Mouse (Mus musculus) common myeloid progenitor, adult 5-6 weeks (primary cell): Measurements from ENCODE around the gene Rell1. TPM values are rescaled to one million over a fixed set of nuclear protein-coding genes. Genes with fewer than 3 reads are reported as not detected.
"Not testable (repeated sequence)": the region's sequence is repeated elsewhere in the genome, so short reads cannot be mapped to it uniquely, and the experiment has no call there.

Experiments used
- ATAC-seq: replicated peaks from 2 replicates; pipeline ENCODE4 v1.8.0; 2016; ENCODE audit warnings: low read depth, mild to moderate bottlenecking, moderate TSS enrichment, inconsistent platforms; ENCODE audit not compliant: poor library complexity, severe bottlenecking
- total RNA-seq: library from RNA; stranded (forward); fragments of 200-1000, 187-1606 nt; gene quantifications from 2 replicates; pipeline ENCODE4 v1.2.3, GENCODE M21; 2017

Gene Rell1
- total RNA-seq, 1 experiment from 2014 or later, result 11.5 TPM

DNA sequence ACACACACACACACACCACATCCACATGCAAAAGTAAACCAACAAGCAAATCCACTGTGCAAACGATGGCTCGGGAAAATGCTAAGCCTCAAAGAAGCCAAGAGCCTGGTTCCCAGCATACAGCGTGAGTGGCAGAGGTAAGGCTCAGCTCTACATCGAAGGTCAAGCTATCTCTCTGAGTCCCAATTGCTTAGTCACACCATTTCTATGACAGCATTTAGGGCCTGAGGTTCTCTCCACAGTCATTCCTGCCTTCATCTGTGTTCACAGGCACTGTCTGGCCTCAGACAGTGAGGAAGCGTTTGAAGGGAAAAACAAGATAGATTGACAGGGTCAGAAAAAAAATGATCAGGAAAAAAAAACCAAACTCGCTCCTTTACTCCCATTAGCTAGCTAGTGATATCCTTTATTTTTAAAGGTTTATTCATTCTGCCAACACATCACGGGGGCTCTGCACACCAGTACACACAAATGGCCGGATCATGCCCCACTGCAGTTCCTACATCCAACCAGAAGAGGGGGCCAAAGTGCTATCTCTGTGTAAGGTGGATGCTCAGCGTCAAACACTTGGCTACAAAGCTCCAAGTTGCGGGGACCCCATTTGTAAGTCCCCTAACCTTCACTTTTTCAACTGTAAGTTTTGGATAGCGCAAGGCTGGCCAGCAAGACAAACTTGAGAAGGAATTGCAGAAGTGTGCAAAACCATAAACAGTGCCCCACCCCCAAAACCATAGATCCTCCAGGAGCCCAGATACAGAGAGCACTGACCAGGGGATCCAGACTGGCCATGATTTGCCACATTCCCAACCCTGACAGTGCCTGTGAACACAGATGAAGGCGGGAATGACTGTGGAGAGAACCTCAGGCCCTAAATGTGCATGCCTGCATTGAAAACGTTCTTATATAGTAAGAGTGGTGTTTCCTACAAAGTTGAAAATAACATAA is 62.3 kb downstream of the Rell1 start:
- peak; percentile 97 for ATAC-seq

DNA sequence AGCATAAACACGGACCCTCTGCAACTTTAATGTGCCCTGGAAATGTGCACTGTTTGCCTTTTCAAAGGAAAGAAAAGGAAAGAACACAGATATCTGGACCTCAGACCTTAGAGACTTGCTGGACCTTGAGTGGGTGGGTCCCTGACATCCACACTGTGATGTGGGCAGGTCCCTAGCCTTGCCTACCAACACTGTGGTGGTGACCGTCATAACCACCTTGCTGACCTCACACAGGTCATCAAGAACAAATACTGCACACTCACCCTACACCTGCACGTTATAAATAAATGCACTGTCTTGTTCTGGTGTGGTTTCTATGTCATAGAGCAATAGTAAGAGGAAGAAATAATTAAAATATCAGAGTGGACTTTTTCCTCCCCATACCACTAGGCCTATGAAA is 65.4 kb downstream of the Rell1 start:
- ATAC-seq, result no peak

DNA sequence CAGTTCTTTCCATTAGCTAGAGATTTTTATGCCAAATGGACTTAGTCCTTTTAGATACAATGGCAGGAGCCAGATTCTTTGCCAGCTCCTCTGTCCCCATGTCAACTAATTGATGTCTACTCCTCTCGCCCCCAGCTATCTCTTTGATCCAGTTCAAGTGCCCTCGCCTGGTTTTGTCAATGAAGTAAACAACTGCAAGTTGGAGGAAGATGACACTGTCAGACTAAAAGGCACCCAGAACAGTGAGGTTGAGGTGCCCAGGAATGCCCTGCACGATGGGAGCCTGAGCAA is 70.9 kb downstream of the Rell1 start:
- no peak for ATAC-seq

DNA sequence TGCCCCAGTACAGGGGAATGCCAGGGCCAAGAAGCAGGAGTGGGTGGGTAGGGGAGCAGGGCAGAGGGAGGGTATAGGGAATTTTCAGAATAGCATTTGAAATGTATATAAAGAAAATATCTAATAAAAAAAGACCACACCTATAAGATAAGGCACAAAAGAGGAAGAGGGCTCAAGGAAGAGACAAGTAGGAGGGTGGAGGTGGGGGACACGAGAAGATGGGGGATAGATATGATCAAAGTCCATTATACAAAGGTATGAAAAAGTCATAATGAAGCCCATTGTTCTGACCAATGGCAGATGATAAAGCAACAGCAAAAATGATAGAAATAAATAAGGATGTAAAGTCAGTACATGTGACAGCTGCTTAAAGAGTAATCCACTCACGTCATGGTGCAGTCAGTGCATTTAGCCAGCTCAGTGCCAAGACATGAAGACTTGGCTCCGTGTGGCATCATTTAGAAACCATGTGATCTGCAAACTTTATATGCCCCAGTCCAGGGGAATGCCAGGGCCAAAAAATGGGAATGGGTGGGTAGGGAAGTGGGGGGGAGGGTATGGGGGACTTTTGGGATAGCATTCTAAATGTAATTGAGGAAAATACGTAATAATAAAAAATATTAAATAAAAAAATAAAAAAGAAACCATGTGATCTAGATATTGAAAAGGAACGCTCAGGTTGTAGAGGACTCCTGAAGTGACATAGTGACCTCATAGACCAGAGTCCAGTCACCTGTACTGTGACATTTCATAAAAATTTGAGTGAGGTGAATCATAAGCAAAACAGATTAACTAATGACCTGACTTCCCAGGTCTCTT is 71.5 kb downstream of the Rell1 start:
- not testable (repeated sequence) for ATAC-seq

DNA sequence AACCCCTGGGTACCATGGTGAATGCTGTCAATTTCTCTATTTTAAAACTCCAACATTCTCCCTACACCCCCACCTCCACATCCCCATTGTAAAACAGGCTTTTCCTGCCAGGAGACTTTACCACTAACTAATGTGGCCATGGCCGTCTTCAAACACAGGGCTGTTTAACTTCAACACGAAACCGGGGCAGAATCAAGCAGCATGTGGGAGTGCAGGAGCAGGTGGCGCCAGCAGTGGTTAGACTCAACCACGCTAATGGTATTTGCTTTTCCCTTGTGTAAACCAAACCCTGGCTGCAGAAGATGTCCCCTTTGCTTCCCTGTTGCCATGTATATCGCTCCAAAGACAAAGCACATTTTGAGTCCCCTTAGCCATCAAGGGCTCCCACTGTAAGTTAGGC is 76.8 kb downstream of the Rell1 start:
- ATAC-seq, result no peak

DNA sequence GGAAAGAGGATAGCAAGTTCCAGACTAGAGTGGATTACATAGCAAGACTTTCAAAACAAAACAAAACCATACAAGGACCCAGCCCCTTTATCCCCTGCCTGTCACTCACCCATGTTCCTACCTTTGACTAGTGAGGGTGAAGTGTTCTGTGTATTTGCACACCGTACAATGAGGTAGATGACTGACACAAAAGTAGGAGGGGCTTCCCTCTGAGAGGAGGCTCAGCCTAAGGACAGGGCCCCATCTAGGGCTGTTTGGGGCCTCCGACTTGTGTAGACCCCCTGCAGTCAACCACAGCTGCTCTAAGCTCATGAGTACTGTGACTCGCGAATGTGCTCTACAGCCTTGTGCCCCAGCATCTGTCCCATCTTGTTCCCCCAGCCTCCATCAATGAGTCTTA is 77.5 kb downstream of the Rell1 start:
- no peak for ATAC-seq

DNA sequence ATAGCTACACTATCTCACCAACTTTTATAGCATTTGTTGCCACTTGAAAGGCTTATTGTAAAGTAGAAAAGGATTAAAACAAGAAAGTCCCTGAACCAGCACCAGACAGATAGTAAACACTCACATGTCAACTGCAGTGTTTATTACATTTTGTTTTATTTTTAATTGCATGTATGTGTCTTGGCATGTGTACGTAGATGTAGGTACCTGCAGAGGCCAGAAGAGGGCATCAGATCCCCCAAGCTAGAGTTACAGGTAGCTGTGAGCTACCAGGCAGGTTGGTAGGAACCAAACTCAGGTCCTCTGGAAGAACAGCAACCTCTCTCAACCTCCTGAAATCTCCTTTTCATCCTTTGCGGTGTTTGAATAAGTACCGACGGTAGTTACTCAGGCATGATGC is 81.6 kb downstream of the Rell1 start:
- peak; percentile 45 for ATAC-seq

DNA sequence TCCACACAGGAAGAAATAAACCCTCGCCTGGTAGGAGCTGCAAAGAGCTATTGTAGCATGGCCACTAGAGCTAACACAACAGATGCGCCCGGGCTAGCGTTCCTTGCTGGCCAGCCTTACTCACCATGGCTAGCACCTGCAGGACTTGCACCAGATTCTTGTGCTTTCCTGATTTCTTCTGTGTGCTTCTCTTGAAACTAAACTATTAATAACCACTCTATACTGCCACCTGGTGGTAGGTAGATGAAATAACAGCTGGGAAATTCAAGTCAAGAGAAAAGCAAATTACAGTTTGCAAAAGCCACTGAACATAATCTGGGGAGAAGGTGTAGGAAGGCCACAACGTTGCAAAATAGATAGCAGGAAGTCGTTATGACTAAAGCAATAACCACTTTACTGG is 82.0 kb downstream of the Rell1 start:
- peak; percentile 83 for ATAC-seq

DNA sequence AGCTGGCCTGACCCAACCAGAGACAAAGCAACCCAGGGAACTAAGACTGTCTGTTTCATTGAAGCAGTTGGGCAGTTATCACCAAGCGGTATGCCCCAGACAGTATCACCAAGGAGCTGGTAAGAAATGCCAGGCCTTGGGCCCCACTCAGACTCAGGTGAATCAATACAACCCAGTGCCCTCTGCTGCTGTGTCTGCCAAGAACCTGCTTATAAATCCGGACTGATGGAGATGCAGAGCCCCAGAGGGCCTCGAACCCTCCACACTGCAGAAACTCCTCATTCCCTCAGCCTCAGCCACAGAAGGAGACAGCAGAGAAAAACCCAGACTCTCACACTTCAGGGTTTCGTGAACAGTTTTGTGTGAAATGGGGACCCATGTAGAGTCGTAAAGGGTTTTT is 82.4 kb downstream of the Rell1 start:
- ATAC-seq, result no peak

DNA sequence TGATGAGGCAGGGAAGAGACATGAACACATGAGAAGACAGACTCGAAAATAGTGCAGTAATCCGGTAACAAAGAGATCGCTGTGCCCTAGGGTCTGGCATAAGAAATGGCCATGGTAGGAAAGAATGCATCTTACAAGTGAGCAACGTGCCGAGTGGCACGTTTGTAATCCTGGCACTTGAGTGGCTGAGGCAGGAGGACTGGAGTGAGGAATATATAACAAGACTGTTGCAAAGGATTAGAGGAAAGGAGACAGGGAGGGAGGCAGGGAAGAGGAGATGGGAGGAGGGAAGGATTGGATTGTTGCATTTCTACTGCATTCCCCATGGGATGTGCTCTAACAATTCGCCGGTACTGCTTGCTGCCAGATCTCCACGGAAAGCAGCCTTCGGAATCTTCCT is 89.7 kb downstream of the Rell1 start:
- no peak for ATAC-seq

DNA sequence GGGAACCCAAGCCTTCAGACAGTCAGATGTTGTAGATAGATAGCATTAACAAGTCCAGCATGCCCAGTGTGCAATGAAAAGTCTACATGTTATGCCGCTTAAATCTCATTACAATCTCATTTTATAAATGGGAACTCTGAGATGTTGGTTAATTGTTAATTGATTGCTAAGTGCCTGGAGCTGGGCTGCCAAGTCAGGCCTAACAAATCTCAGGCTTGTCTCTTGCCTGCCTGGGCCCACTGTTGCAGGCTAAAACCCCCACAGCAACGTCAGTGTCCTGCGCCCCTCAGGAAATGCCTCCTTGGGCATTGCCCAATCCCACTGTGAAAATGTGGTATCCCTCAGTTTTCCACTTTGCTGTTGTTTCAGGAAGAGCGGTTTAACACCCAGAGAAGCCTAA is 92.6 kb downstream of the Rell1 start:
- ATAC-seq, result no peak

DNA sequence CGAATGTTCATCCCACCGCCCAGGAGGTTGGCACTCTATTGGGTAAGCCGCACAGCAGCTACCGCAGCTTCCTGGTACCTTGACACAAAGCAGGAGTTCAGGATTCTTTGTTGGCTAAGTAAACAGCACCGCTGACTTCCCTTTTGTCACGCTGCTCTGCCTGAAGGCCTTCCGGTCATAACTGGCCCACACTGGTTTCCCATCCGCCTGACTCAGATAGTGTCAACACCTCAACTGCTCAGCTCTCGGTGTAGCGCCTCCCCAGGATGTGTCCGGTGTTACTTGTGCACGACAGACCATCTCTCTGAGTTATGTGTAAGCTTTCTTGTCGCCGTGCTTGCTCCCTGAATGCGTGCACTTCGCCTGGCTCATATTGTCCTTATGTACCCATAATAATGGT is 93.8 kb downstream of the Rell1 start:
- peak; percentile 50 for ATAC-seq

DNA sequence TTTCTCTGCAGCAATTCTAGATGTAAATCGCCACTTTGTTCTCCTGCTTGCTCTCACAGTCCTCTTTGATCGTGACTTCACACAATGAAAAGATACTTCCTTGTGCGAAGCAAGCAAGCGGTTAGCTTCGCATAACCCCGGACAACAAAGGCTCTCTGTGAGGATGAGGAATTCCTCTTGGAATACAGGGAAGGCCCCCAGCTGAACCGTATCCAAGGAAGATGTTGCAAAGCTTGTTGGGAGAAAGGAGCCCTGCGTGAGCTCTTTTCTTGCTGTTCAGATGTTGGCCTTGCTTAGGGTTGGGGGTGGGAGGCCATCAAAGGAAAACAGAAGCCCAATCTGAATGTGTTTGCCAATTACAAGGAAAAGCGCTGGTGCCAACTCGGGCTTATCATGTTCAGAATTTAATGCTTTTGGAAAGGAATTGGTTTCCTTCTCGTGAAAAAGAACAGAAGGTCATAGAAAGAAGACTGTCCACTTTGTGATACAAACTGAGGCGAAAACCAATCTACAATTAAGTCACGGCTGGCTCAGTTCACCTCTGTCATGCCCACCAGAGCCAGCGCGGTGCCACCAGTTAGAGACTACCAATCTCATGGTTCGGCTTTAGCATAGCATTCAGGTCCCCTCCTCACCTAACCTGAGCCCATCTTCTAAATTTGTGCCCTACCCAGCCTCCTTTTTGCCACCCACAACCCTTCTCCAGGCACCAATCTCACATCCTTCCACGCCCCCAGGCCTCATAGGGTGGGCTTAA is 96.3 kb downstream of the Rell1 start:
- ATAC-seq, result no peak

DNA sequence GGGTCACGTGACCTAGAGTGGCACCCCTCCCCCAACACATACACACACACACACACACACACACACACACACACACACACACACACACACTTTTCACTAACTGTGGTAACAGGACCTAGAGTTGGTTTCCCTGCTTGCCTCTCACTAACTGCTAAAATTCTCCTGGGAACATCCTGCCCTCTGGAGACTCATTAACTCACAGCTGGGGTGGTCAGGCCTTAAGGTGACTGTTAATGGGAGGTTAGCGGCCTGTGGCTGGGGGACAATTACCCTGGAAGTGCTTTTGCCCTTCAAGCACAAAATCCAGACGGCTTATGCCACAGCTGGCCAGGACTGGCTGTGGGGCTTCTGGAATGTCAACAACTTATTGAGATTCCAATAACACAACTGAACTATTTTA is 101.3 kb downstream of the Rell1 start:
- no peak for ATAC-seq

DNA sequence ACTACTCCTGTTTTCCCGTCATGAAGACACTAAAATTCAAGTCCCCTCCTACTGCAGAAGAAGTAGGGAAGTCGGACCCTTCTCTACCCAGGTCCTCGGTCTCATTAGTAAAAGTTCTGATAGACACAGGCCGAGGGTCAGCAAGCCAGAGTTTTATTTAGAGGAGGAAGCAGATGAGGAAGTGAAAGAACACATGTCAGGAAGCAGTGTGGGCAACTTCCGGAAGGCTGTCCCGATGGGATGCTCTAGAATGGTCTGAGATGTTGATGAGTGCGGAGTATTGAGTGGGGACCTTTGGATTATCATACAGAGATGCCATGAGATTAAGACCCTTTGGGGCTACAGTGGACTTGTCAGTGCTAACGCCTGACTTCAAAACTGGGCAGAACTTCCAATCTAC is 109.8 kb downstream of the Rell1 start:
- peak; percentile 47 for ATAC-seq

Other genes starting within 250 kb of the Rell1 start
- 1.6 and 2.4 TPM in 2 replicates for gene 0610040J01Rik, start 156.5 kb downstream of the Rell1 start, total RNA-seq
- 39.5 and 40.6 TPM in 2 replicates for gene Pgm2, start 124.1 kb upstream of the Rell1 start, total RNA-seq
- 18.0 and 33.9 TPM in 2 replicates for gene Tbc1d1, start 187.4 kb upstream of the Rell1 start, total RNA-seq